Mouse (Mus musculus) small intestine, adult 2 months (tissue): Measurements from ENCODE around the gene Baiap2.

Experiments used
- CTCF ChIP-seq: fragments of 200-500 bp; IDR thresholded peaks from 2 replicates; pipeline ENCODE4 v1.5.1; 2012; ENCODE audit warnings: low read depth, mild to moderate bottlenecking, control low read depth, inconsistent platforms, low read length, moderate library complexity, mixed read lengths; ENCODE audit not compliant: insufficient replicate concordance, insufficient read length; ENCODE audit errors: extremely low read depth
- POLR2A ChIP-seq: fragments of 200-500 bp; IDR thresholded peaks from 2 replicates; pipeline ENCODE4 v1.6.1; 2012; ENCODE audit warnings: low read depth, mild to moderate bottlenecking, control low read depth, inconsistent platforms, low read length, moderate library complexity

- no peak for TF ChIP-seq CTCF
- TF ChIP-seq POLR2A: no peak
These were observed 2.8 kb downstream of the Baiap2 start for GRCm38 (mm10) chr11:119945343-119945742.
